Mouse (Mus musculus): ENCODE measurements around the gene Patj.

The Patj gene

DNA sequence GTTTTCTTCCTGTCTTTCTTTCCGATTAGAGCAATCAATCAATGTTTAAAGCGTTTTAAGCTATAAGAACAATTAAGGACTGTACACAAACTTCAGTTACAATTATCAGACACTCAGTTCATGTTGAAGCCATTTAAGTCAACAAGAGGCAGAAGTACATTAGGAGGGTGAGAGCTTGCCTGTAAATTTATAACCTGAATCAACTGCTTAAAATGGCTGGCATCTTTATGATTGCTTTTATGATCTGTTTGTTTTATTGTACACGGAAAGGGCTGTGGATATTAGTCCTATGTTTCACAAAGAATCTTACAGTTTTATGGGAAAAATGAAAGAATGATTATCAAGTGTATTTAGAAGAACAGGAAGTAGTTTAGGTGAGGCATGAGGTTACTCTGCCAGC lies 45.7 kb downstream of the Patj start:
- in situ Hi-C loops (cut with MboI, MseI): no loop called here

GRCm38 (mm10) chr4:98444437-98445139 lies 49.0 kb downstream of the Patj start:
- in situ Hi-C loops (cut with MboI, MseI): no loop called here

- in situ Hi-C loops (cut with MboI, MseI): no loop called here
Measured at GRCm38 (mm10) chr4:98449564-98450263, 54.1 kb downstream of the Patj start.

DNA sequence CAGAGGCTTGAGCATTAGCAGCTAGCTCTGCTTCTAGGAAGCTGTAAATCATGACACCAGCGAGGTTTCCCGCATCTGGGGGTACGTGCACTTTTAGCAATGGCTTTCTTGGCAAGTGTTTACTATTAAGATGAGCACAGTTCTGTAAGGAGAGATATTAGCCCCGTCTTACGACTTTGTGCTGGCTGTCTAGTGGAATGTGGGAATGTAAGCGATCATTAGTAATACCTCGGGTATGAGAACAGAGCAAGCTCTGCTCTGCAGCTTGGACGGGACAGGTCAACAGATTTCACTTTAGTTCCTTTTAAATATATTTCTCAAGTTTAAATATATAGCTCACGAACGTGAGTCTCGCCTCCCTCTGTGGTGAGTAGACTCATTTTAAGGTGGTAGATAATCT lies 54.7 kb downstream of the Patj start:
- in situ Hi-C loops (cut with MboI, MseI): no loop called here

DNA sequence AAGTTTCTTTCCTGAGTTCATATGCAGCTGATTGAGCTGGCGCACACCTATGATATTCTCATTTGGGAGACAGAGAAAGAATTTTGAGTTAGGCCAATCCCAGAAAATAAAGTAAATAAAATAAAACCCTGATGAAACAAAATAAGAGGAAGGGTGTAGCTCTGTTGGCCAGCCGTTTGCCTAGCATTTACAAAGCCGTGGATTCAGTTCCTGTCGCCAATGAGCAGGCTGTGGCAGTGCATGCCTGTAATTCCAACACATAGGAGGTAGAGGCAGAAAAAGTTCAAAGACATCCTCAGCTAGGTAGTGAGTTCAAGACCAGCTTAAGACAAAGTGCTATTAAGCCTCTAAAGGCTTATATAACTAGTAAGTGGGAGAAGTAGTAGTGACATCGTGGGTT lies 55.2 kb downstream of the Patj start:
- in situ Hi-C loops (cut with MboI, MseI): no loop called here

- in situ Hi-C loops (cut with MboI, MseI): no loop called here
Measured at GRCm38 (mm10) chr4:98451259-98451658, 55.7 kb downstream of the Patj start.

- in situ Hi-C loops (cut with MboI, MseI): no loop called here
Measured at GRCm38 (mm10) chr4:98452725-98453124, 57.1 kb downstream of the Patj start.

DNA sequence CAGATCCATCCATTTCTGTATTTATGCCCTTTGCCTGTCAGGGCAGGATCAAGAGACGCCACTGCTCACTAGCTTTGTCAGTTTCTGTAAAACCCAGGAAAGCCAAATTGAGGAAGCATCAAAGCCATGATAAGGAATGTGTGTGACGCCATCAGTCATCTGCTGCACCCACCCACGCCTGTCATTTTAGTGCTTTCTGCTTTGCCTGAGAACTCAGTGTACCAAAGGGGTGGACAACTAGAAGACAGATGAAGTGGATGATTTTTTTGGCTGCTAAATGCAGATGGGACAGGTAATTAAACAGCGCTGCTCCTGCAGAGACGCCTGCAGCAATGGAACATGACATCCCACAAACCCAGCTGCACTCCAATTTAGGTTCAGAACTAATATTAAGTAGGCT lies 57.6 kb downstream of the Patj start:
- in situ Hi-C loops (cut with MboI, MseI): no loop called here

DNA sequence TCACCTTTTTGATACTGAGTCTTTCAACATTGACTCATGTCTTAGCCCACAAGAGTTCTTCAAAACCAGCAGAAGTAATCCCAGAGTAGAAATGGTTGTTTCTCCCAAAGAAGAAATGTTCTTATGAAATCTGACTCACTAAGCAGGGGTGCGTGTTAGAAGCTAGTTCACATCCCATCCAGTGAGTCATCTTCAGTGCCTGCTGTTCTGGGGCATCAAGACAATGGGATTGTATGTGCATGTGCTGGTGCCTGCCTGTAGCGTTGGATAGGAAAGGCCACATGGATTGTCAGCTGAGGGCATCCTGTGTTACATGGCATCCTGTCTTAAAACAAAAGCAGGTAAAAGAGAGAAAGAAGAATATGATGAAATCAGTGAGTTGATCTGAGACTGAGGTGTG lies 59.8 kb downstream of the Patj start:
- in situ Hi-C loops (cut with MboI, MseI): no loop called here

DNA sequence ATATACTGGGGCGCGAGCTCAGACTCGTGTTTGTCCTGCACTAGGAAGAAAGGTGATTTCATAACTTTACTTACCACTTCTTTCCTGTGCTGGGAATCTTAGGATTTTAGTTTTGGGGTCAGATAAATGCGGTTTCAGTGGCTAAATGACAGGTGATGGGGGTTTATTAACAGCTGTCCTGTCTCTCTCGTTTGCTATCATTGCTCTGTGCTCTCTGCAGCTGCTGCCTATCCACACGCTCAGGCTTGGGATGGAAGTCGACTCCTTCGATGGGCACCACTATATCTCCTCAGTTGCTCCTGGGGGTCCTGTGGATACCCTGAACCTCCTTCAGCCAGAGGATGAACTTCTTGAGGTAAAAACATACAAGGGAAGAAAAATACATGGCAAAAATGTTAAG lies 60.3 kb downstream of the Patj start:
- in situ Hi-C loops (cut with MboI, MseI): no loop called here

DNA sequence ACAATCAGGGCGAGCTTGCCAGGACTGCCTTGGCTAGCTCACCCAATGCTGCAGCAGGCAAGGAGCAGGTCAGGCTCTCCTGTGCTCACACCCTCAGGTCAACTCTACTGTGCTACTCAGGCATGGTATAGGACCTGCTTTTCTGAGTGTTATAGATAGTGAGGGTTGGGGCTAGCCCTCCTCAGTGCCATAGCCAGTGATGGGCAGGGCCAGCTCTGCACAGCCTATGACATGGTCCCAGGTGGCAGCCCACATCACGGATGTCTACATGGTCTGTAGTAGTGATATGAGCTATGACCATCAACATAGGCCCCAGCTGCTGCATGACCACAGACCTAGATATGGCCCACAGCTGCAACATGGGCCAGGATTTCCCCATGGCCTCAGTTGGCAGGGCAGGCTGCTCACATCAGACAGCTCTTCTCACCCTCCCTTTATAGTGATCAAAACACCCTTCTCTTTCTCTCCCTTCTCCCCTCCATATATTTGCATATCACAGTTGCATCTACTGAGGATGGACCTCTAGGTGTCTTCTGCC lies 66.3 kb downstream of the Patj start:
- in situ Hi-C loops (cut with MboI, MseI): no loop called here

DNA sequence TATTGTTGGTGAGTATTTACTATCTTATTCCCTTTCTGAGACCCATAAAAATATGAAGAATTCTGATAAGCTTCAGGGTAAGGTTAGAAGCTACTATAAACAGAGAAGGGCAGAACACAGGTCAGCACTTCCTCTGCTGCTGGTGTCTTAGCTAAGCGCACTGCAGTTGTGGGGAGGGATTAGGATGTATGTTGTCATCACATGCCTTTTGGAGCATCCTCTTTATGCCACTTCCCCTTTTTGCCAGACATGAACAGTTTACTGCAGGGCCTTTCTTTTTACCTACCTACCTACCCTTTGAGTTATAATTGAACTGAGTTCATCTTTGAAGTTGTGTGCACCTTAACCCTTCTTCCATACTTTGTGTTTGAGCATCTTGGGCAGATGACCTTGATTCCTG lies 69.9 kb downstream of the Patj start:
- in situ Hi-C loops (cut with MboI, MseI): no loop called here

DNA sequence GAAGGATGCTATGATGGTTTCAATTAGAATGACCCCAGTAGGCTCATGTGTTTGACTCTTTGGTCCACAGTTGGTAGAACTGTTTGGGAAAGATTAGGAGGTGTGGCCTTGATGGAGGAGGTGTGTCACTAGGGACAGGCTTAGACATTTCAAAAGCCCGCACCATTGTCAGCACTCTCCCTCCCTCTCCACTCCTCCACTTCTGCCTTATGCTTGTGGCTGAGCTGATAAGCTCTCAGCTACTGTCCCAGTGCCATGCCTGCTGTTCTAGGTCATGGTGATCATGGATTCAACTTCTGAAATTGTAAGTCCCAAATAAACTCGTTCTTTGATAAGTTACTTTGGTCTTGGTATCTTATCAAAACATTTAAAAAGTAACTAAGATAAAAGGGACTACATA lies 70.3 kb downstream of the Patj start:
- in situ Hi-C loops (cut with MboI, MseI): no loop called here

GRCm38 (mm10) chr4:98471376-98471775 lies 75.8 kb downstream of the Patj start:
- in situ Hi-C loops (cut with MboI, MseI): no loop called here

DNA sequence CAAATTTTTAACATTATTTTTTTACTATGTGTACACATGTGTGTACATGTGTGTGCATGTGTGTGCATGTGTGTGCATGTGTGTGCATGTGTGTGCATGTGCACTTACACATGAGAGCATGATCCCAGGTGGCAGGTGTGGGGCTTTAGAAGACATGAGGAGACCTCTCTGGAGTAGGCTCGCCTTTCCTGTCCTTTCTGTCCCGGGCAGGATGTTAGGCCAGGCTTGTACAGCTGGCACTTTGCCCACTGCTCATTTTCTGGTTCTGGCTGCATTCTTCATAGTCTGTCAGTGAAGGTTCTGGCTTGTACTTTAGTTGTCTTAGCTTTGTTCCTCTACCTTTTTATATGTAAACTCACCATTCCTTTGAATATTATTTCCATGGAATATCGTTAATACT lies 77.9 kb downstream of the Patj start:
- in situ Hi-C loops (cut with MboI, MseI): no loop called here

GRCm38 (mm10) chr4:98478005-98478404 lies 82.4 kb downstream of the Patj start:
- in situ Hi-C loops (cut with MboI, MseI): loop anchor here in 1 of 2 experiments (25.0 kb wide), 1 partner anchor 1891 kb away; the partner anchor contains the start of gene Cyp2j9

- in situ Hi-C loops (cut with MboI, MseI): loop anchor here in 1 of 2 experiments (25.0 kb wide), 1 partner anchor 1899 kb away; the partner anchor contains the start of gene Cyp2j9
Measured at GRCm38 (mm10) chr4:98486475-98486874, 90.9 kb downstream of the Patj start.

DNA sequence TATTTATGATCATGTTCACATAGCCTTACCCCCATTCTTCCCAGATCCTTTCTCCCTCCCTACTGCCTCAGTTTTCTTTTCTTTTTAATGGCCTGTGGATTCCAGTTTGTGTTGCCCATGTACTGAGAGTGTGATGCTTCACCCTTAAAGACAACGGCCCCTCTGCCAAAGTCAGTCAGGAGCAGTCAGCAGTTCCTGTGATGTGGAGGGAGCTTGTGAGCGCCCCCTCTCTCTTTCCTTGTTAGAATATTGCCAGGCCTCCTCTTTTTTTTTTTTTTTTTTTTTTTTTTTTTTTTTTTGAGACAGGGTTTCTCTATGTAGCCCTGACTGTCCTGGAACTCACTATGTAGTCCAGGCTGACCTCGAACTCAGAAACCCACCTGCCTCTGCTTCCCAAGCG lies 91.3 kb downstream of the Patj start:
- in situ Hi-C loops (cut with MboI, MseI): loop anchor here in 1 of 2 experiments (25.0 kb wide), 1 partner anchor 1900 kb away; the partner anchor contains the start of gene Cyp2j9

- in situ Hi-C loops (cut with MboI, MseI): loop anchor here in 1 of 2 experiments (25.0 kb wide), 1 partner anchor 1902 kb away; the partner anchor contains the start of gene Cyp2j9
Measured at GRCm38 (mm10) chr4:98489386-98489785, 93.8 kb downstream of the Patj start.

- in situ Hi-C loops (cut with MboI, MseI): loop anchor here in 1 of 2 experiments (25.0 kb wide), 1 partner anchor 1911 kb away; the partner anchor contains the start of gene Cyp2j9
Measured at GRCm38 (mm10) chr4:98498341-98498740, 102.8 kb downstream of the Patj start.

GRCm38 (mm10) chr4:98500182-98500581 lies 104.6 kb downstream of the Patj start:
- in situ Hi-C loops (cut with MboI, MseI): loop anchor here in 1 of 2 experiments (25.0 kb wide), 1 partner anchor 212 kb away; no protein-coding TSS in a partner anchor

GRCm38 (mm10) chr4:98500875-98501274 lies 105.3 kb downstream of the Patj start:
- in situ Hi-C loops (cut with MboI, MseI): loop anchor here in 1 of 2 experiments (25.0 kb wide), 1 partner anchor 211 kb away; no protein-coding TSS in a partner anchor
